Mouse (Mus musculus) neural tube, embryonic 11.5 days (tissue): Measurements from ENCODE around the gene Sp4. TPM values are rescaled to one million over a fixed set of nuclear protein-coding genes. Genes with fewer than 3 reads are reported as not detected.

Experiments used
- ATAC-seq: fragments of 200-750 bp; cut with Nextera tagmentation; 2 replicates; pipeline ENCODE4 v1.8.0; 2017; ENCODE audit warnings: moderate number of reproducible peaks, mild to moderate bottlenecking, moderate TSS enrichment, moderate library complexity; ENCODE audit not compliant: insufficient read depth, low FRiP score, low TSS enrichment
- DNase-seq: peaks from one replicate; pipeline ENCODE4 v3.0.0-alpha.2; 2015; ENCODE audit warnings: low spot score
- H3K27ac ChIP-seq: fragments of 300-500 bp; sonication (generic); 2 replicates; pipeline ENCODE4 v1.5.1; 2014; ENCODE audit warnings: low read depth, mild to moderate bottlenecking, low read length
- H3K27me3 ChIP-seq: fragments of 300-500 bp; sonication (generic); 2 replicates; pipeline ENCODE4 v1.6.1; 2014; ENCODE audit warnings: mild to moderate bottlenecking, low read length, mixed read lengths; ENCODE audit not compliant: control insufficient read depth, insufficient read depth
- H3K36me3 ChIP-seq: fragments of 300-500 bp; sonication (generic); 2 replicates; pipeline ENCODE4 v1.6.1; 2014; ENCODE audit warnings: mild to moderate bottlenecking, low read length, moderate library complexity, mixed read lengths; ENCODE audit not compliant: control insufficient read depth, insufficient read depth
- H3K4me1 ChIP-seq: fragments of 300-500 bp; sonication (generic); 2 replicates; pipeline ENCODE4 v1.6.1; 2014; ENCODE audit warnings: low read length, mixed read lengths; ENCODE audit not compliant: control insufficient read depth, insufficient read depth
- H3K4me2 ChIP-seq: fragments of 300-500 bp; sonication (generic); 2 replicates; pipeline ENCODE4 v1.6.1; 2014; ENCODE audit warnings: low read depth, mild to moderate bottlenecking, moderate library complexity
- H3K4me3 ChIP-seq: fragments of 300-500 bp; sonication (generic); 2 replicates; pipeline ENCODE4 v1.5.1; 2014; ENCODE audit warnings: low read depth, low read length
- H3K9ac ChIP-seq: fragments of 300-500 bp; sonication (generic); 2 replicates; pipeline ENCODE4 v1.6.1; 2014; ENCODE audit warnings: mild to moderate bottlenecking, low read length
- H3K9me3 ChIP-seq: fragments of 300-500 bp; sonication (generic); 2 replicates; pipeline ENCODE4 v1.6.1; 2016; ENCODE audit warnings: low read length; ENCODE audit not compliant: control insufficient read depth
- WGBS: fragments of 180-500 bp; shearing (Covaris S2); extraction: QIAGEN DNeasy Blood & Tissue Kit; methylation state at CpG from one replicate; pipeline ENCODE4 v1.1.7; 2014; 5-methylcytosine and 5-hydroxymethylcytosine counted together
- polyA plus RNA-seq: library from polyadenylated mRNA; unstranded; fragments of >200 nt; fragmentation: Nextera tagmentation; extraction: Ambion mirVana; gene quantifications from 2 replicates; pipeline ENCODE4 v1.2.1, GENCODE M21; 2014

Gene Sp4
- polyA plus RNA-seq, 1 experiment from 2014 or later = 19.0 TPM

GRCm38 (mm10) chr12:118313805-118314476, 12.7 kb upstream of the Sp4 start:
- no peak overlapping the region for H3K4me2 ChIP-seq
- no peak for DNase-seq
- H3K4me1 ChIP-seq = no peaks in the 10 kb centered on the region
- no peak overlapping the region for H3K27ac ChIP-seq
- no peak overlapping the region for H3K9ac ChIP-seq
- H3K36me3 ChIP-seq = no peaks in the 10 kb centered on the region
- no peaks in the 10 kb centered on the region for H3K27me3 ChIP-seq
- ATAC-seq = no peak
- 54% methylated on average over 3 of the region's 3 CpGs for WGBS
- H3K4me3 ChIP-seq = no peak overlapping the region
- H3K9me3 ChIP-seq = no peaks in the 10 kb centered on the region

- Histone ChIP-seq H3K4me1 (peaks cover 9% of the 10 kb centered on the region), H3K27ac (no peak overlapping the region), H3K27me3 (no peaks in the 10 kb centered on the region), H3K36me3 (no peaks in the 10 kb centered on the region), H3K9ac (no peak overlapping the region), H3K4me3 (no peak overlapping the region), H3K4me2 (no peak overlapping the region), H3K9me3 (no peaks in the 10 kb centered on the region)
- DNase-seq = no peak
- no peak for ATAC-seq
- WGBS = 87% methylated on average over 3 of the region's 3 CpGs
Measured at GRCm38 (mm10) chr12:118303586-118303985, 2.3 kb upstream of the Sp4 start.

GRCm38 (mm10) chr12:118303066-118303465, 1.8 kb upstream of the Sp4 start:
- no peaks in the 10 kb centered on the region for H3K27me3 ChIP-seq
- H3K4me2 ChIP-seq = peak overlapping the region; percentile 63; the same call in 1 of the 2 replicates
- H3K4me3 ChIP-seq = peak overlapping the region; percentile 73; the same call in 1 of the 2 replicates
- 95% methylated on average over 5 of the region's 5 CpGs for WGBS
- no peak overlapping the region for H3K9ac ChIP-seq
- ATAC-seq (no peak), DNase-seq (no peak)
- peaks cover 11% of the 10 kb centered on the region for H3K4me1 ChIP-seq
- H3K9me3 ChIP-seq = no peaks in the 10 kb centered on the region
- H3K27ac ChIP-seq = no peak overlapping the region
- no peaks in the 10 kb centered on the region for H3K36me3 ChIP-seq

GRCm38 (mm10) chr12:118301866-118302835, 911 bp upstream of the Sp4 start:
- H3K9ac ChIP-seq = peak overlapping the region; percentile 67
- DNase-seq (peak; percentile 99), ATAC-seq (peak; percentile 93)
- no peaks in the 10 kb centered on the region for H3K36me3 ChIP-seq
- H3K27ac ChIP-seq = peak overlapping the region; percentile 88
- H3K4me2 ChIP-seq = peak overlapping the region; percentile 63
- H3K4me3 ChIP-seq = peak overlapping the region; percentile 73
- peaks cover 14% of the 10 kb centered on the region for H3K4me1 ChIP-seq
- WGBS = under 1% methylated on average over 69 of the region's 74 CpGs
- no peaks in the 10 kb centered on the region for H3K27me3 ChIP-seq
- H3K9me3 ChIP-seq = no peaks in the 10 kb centered on the region

GRCm38 (mm10) chr12:118300754-118301071, 527 bp downstream of the Sp4 start:
- DNase-seq (no peak), ATAC-seq (no peak; the same call in 1 of the 2 replicates)
- Histone ChIP-seq H3K4me3 (peak overlapping the region; percentile 73), H3K9ac (peak overlapping the region; percentile 67), H3K27me3 (no peaks in the 10 kb centered on the region), H3K4me1 (peaks cover 17% of the 10 kb centered on the region), H3K9me3 (no peaks in the 10 kb centered on the region), H3K27ac (peak overlapping the region; percentile 88), H3K4me2 (peak overlapping the region; percentile 34), H3K36me3 (no peaks in the 10 kb centered on the region)
- WGBS = 0% methylated on average over 12 of the region's 13 CpGs

- DNase-seq (no peak), ATAC-seq (no peak)
- peaks cover 17% of the 10 kb centered on the region for H3K4me1 ChIP-seq
- H3K4me2 ChIP-seq = peak overlapping the region; percentile 15
- no peaks in the 10 kb centered on the region for H3K36me3 ChIP-seq
- WGBS = 40% methylated on average over 6 of the region's 6 CpGs
- no peaks in the 10 kb centered on the region for H3K27me3 ChIP-seq
- 0 out of 2 replicates have a peak overlapping the region, but pooled peaks have one; percentile 0 for H3K4me3 ChIP-seq
- H3K9me3 ChIP-seq = no peaks in the 10 kb centered on the region
- H3K9ac ChIP-seq = no peak overlapping the region
- no peak overlapping the region for H3K27ac ChIP-seq
Measured at GRCm38 (mm10) chr12:118299956-118300355, 1.3 kb downstream of the Sp4 start.

GRCm38 (mm10) chr12:118299172-118299571, 2.1 kb downstream of the Sp4 start:
- H3K27ac ChIP-seq = no peak overlapping the region
- 72% methylated on average over 9 of the region's 9 CpGs for WGBS
- H3K4me3 ChIP-seq = peak overlapping the region; percentile 10; the same call in 1 of the 2 replicates
- no peaks in the 10 kb centered on the region for H3K27me3 ChIP-seq
- no peak overlapping the region for H3K4me2 ChIP-seq
- no peaks in the 10 kb centered on the region for H3K9me3 ChIP-seq
- no peak for DNase-seq
- no peaks in the 10 kb centered on the region for H3K36me3 ChIP-seq
- H3K4me1 ChIP-seq = peaks cover 17% of the 10 kb centered on the region
- H3K9ac ChIP-seq = no peak overlapping the region
- no peak for ATAC-seq

GRCm38 (mm10) chr12:118298516-118298915, 2.7 kb downstream of the Sp4 start:
- no peak overlapping the region for H3K27ac ChIP-seq
- no peaks in the 10 kb centered on the region for H3K36me3 ChIP-seq
- ATAC-seq (no peak), DNase-seq (no peak)
- no peak overlapping the region for H3K4me3 ChIP-seq
- WGBS = 89% methylated on average over 2 of the region's 2 CpGs
- no peaks in the 10 kb centered on the region for H3K27me3 ChIP-seq
- peaks cover 17% of the 10 kb centered on the region for H3K4me1 ChIP-seq
- no peaks in the 10 kb centered on the region for H3K9me3 ChIP-seq
- H3K4me2 ChIP-seq = no peak overlapping the region
- H3K9ac ChIP-seq = no peak overlapping the region
